Mouse (Mus musculus): ENCODE measurements around the gene 4933402J07Rik.

The 4933402J07Rik gene

GRCm38 (mm10) chr8:87563553-87563952, at the start of gene 4933402J07Rik:
Gene 4933402J07Rik (plus strand): TSS chr8:87563853.
- DNase-seq, result no peak

DNA sequence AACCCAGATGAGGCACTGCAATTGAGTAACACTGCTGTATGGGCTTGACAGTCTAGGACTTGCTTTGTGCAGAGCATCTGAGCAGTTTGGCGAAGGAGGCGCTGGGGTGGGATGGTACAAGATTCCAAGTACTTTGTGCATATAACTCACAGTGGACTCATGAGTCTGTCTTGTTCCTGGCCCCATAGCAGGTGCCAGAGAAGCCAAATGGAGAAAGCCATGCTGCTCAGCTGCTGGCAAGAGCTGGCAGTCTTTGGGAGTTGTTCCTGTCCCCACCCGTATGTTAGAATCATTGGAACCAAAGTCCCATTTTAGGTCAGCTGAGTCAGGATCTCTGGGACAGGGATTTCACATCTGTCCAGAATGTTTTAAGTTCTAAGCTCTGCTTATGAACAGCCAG, 46.5 kb upstream of the 4933402J07Rik start:
- DNase-seq, result no peak

DNA sequence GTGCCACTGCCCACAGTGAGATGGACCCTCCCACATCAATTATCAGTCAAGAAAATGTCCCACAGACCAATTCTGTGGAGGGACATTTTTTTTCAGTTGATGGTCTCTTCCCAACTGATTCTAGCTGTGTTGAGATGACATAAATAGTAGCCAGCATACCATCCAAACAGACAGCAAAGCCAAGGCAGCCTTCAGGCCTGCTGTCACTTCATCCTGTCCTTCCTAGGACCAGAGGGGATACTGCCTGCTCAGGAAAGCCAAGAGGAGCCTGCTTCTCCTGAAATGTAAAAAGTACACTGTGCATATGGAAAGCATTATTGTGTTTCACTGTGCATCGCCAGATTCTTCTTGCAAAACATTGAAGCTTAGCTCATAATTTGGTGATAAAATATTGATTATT, 38.6 kb upstream of the 4933402J07Rik start:
- no peak for DNase-seq

DNA sequence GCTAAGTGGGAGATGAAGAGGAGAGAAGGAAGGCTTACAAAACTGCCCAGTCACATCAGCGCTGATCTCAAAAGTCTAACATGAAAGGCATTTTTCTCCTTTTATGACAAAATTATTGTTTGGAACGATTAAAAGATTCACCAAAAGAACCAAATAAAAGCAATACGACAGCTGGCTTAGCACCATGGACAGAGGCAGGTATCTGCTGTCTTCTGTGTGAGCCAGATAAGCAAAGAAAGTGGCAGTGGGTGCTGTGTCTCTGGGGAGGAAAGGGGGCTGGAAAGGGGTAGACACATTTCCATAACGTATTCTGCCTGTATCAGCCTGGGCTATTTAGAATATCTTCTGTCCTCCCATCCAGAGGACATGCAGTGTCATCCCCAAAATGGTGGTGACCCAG, 32.5 kb upstream of the 4933402J07Rik start:
- no peak for DNase-seq

GRCm38 (mm10) chr8:87533476-87533875, 30.2 kb upstream of the 4933402J07Rik start:
- no peak for DNase-seq

DNA sequence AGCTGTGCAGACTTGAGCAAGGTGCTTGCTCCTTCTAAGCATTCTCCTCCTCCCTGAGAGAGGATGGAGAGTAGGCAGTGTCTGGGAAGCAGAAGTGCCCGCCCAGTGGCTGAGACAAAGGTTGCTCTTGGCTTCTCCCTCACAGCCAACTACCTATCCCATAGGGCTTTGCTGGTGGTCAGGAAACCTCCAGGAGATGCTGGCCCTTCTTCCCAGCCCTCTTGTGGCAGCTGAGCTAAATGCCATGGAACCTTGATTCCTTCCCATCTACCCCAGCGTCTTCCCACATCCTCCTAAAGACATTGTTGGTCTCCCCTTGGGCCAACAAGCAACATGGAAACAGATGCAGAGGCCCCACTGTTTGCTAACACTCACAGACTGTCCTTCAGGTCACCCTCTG, 28.8 kb upstream of the 4933402J07Rik start:
- no peak for DNase-seq

DNA sequence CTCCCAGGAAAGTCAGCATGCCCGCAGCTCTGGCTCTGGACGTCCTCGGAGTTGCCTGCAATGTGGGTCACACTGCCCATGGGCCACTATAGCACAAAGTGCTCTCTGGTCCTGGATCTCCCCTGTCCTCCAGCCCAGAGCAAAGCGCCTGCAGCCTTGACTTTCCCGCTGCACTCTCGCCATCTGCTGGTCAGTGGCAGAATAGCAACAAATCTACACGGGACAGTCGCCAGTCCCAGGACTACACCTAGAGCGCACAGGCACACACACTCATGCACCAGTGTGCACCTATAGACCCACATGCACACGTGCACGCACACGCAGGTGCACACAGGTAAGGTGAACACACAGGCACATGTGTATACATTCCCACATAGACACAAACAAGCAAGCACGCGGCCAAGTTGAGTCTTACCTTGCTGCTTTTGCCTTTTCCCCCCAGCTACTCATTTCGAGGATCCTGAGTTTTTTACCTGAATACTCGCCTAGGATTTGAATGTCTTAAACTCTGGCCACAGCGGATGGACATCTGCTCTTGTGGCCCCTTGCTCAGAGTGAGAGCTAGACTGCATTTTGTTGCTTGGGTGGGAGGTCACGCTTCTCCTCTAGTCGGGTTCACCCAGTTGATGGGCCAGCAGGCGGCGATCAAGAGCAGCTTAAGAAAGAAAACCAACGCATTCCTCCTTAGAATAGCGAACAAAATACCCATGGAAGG, 26.9 kb upstream of the 4933402J07Rik start:
- peak; percentile 75 for DNase-seq

DNA sequence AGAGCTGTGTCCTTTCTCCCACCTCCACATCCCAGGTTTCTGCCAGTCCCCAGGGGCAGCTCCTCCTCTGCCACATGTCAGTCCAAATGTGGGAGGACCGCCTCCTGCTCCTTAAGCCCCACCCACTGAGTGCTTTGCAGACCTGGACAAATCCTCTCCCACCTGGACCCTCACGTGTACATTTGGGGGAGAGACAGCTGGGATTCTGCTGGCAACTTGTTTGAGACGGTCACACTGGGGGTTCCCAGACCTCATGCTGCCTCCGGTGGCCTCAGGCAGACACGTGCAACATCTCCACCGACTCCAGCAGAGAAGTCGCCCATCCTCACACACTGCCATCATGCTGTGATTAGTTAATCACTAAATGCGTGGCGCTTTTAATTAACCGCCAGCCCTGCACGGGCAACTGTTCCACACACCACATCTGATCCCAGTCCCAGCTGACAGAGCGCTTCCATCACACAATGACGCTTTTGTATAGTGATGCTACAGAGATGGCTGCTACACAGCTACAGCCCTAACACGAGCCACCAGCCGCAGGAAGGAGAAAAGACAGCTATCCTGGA, 23.7 kb upstream of the 4933402J07Rik start:
- peak; percentile 13 for DNase-seq

- no peak for DNase-seq
Observed at GRCm38 (mm10) chr8:87549881-87550280, 13.8 kb upstream of the 4933402J07Rik start.

DNA sequence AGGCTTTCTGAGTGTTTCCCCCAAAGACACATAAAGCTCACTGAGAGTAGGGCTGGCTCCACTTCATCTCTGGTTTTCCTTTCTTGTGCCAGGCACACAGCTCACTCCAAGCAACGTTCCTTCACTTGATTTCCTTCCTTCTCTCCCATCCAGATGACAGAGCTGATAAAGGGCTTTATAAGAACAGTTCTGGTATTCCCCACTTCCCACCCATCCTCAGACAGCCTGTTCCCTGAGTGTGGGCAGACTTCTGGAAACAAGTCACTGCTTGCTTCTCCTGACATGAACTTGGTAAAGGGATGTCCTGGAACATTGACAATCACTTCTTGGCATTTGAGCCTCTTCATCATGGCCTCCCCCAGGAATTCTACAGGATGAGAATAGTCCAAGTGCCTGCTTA, 10.9 kb upstream of the 4933402J07Rik start:
- no peak for DNase-seq

DNA sequence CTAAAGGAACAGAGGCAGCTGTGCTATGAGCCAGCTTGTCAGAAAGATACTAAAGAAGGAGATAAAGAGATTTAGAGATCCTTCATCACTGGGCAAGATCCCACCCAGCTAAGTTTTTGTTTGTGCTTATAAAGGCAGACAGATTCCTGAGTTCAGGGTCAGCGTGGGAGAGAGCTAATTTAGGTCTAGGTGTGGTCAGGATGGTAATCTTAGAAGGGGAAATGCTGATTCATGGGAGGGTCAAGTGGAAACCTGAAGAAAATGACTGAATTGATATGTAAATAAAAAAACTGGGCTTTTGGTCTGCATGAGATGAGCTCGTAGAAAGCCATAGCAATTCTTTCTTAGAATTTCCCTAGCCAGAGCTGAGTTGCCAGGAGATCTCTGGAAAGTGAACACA, 2.9 kb upstream of the 4933402J07Rik start:
- DNase-seq, result no peak

GRCm38 (mm10) chr8:87569203-87569602, 5.5 kb downstream of the 4933402J07Rik start:
- no peak for DNase-seq

- DNase-seq, result no peak
Observed at GRCm38 (mm10) chr8:87569706-87570563, 6.3 kb downstream of the 4933402J07Rik start.

DNA sequence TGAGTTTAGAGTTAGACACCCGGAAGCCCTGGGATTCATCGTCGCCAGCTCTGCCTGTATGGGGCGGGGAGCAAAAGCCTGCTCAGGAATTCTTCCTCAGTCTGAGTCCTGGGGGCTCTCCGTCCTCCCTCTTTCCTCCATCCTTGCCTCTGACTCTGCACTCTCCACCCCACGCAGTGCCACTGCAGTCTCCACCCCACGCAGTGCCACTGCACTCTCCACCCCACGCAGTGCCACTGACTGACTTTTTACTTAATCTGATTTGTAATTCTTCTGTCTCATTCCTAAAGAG, 6.9 kb downstream of the 4933402J07Rik start:
- no peak for DNase-seq

DNA sequence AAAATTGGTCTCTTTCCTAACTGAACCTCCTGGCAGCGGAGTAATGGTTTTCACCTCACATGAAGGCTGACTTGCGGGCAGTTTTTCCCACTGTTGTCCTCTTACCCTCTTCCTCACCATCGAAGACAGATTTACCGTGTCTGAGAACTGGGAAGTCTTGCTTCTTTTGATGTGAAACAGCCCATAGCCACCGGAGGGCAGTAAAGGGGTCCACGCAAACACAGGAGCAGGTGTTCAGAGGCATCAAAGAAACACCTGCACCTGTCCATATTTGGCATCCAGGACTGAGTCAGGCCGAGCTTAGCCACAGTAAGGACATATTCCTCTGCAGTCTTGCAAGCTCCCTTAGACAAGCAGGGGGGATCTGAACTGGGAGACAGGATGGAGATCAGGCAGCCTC, 7.2 kb downstream of the 4933402J07Rik start:
- no peak for DNase-seq

GRCm38 (mm10) chr8:87594272-87594671, 30.6 kb downstream of the 4933402J07Rik start:
- DNase-seq, result peak; percentile 69

- no peak for DNase-seq
Observed at GRCm38 (mm10) chr8:87602731-87603130, 39.1 kb downstream of the 4933402J07Rik start.

- DNase-seq, result no peak
Observed at GRCm38 (mm10) chr8:87609110-87609509, 45.5 kb downstream of the 4933402J07Rik start.

DNA sequence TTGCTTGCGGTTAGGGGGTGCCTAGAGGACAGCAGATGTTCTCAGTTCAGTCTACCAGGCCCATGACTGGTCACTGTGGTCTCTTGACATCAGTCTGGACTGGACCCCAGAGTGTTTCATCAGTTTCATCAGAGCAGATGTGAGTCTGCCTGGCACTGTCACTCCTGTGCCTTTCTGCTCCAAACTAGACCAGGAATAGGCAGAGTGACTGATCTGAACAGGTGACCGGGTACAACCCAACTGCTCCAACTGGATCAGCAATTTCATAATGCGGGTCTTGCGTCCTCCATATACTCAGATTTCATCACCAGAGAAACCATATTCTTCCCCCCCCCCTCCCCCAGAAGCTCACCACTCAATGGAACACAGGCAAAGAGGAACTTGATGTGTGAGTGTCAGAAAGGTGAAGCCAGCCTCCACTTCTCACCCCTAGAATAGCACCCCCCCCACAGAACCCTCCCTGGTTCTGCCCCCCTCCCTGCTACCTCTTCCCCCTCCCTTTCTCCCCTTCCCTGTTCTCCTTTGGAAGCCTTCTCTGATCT, 46.1 kb downstream of the 4933402J07Rik start:
- DNase-seq, result no peak

GRCm38 (mm10) chr8:87613701-87614100, 50.0 kb downstream of the 4933402J07Rik start:
- DNase-seq, result no peak

GRCm38 (mm10) chr8:87619118-87619517, 55.5 kb downstream of the 4933402J07Rik start:
- DNase-seq, result peak; percentile 25

DNA sequence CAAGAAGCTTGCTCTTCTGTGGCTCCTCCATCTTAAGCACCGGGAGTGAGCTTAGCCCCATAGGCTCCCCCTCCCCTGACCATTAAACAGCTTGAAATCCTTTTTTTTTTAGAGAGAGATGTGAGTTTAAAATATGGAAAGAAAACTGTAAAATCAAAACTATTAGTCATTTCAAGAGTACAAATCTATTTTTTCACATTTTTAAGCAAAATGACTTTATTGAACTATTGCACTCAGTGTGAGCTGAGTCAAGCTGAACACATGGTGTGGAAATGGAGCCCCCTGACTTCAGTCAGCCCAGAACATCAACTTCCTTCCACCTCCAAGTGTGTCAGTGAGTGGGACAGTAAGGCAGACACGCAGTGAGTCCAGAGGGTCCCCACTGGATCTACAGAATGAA, 55.9 kb downstream of the 4933402J07Rik start:
- DNase-seq, result no peak

- no peak for DNase-seq
Observed at GRCm38 (mm10) chr8:87620225-87620624, 56.6 kb downstream of the 4933402J07Rik start.

DNA sequence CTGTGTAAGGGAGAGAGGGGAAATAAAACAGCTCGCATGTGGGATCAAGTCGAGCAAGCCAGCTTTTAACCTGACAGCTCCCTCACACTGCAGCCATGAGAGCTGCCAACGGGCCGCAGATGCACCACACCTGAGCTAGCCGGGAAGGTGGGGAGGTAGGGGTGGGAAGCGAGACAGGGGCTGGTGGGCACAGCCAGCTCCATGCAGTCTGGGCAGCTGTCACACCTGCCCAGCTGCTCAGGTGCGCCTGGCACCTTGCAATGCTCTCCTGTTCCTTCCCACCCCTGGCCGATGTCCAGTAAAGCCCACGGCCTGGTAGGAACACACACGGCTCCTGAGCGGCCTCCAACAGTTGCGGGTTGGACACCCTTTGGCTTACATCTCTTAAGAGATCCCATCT, 57.5 kb downstream of the 4933402J07Rik start:
- no peak for DNase-seq

All from right cerebral cortex, postnatal 14 days (tissue).